Mouse (Mus musculus) heart, postnatal 36 days (tissue): ENCODE results near the gene Il18r1. TPM values are rescaled to one million over a fixed set of nuclear protein-coding genes. Genes with fewer than 3 reads are reported as not detected.

Source experiments
- DNase-seq, 2 experiments: peaks; one replicate each; pipeline ENCODE4 v3.0.0; 2021 to 2022
- intact Hi-C: fragments of 180-260 bp; cut with DNase I; formaldehyde crosslinking; loops from one replicate; pipeline ENCODE4 v1.15.1; 2025
- total RNA-seq, 2 experiments: library from RNA; stranded (reverse); gene quantifications; 2 replicates each; pipeline ENCODE4 v1.2.3; 2021

Gene Il18r1
- 1 to 10 TPM in 1 of 2 experiments, under 1 TPM in 1; 0.81 to 1.3 TPM for total RNA-seq

DNA sequence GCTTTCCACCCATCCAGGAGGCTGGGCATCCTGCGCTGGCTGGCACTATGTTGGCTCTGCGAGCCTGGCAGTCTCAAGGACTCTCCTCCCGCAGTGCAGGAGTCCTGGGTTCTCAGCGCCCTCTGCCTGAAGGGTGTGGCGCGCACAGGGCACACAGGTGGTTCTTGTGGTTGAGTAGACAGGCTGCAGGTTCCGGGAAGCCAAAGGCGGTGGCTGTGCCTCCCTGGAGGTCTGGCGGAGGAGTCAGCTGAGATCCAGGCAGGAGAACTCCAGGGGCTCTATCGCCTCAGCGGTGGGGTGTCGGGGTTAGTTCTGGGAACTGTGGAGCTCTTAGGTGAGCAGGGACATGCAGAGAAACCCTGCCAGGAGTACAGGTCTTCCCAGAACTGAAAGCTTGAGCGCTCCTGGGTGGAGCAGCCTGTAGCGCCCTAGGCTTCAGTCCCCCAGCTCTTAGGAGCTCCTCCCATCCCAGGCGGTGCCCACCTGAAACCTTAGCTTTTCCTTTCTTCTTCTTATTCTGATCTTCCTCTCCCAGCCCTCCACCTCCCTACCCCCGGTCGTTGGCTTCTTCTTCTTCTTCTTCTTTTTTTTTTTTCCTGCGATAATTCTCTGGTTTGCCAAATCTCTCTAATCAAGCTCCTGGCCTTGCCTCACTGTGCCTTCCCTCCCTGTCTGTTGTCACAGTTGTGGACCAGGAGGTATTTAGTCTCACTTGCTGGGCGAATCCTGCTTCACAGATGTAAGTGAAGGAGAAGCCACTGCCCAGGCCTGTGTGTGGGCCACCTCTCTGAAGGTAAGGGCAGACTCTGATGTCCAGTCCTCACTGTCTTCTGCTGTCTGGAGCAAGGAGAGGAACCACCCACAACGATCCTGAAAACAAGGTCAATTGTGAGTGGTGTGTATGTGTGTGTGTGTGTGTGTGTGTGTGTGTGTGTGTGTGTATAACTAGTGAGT lies at the start of gene Il18r1:
TSS of gene Il18r1 (plus strand) at position 76 of the 954 bp plus-strand sequence.
- no peak for DNase-seq
- intact Hi-C loops: no loop called here

DNA sequence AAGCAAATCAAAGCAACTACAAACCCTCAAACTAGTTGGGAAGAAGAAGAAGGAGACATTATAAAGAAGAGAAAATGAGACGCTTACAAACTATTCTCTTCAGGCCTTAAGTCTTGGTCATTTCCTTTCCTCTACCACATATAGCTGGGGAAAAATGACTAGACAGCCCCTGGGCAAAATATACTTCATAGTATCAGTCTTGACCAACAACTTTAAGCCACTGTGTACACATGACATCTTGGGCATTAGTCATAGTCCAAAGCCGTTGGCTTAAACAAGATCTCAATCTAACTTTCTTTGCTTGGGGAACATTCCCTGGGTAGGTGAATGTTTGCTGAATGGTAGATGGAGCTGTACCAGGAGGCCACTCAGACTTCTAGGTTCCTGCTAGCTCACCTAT lies 48.3 kb upstream of the Il18r1 start:
- no peak for DNase-seq
- intact Hi-C loops: no loop called here

GRCm38 (mm10) chr1:40418512-40418911 lies 46.8 kb upstream of the Il18r1 start:
- DNase-seq: no peak
- intact Hi-C loops: no loop called here

GRCm38 (mm10) chr1:40423892-40424291 lies 41.5 kb upstream of the Il18r1 start:
- intact Hi-C loops: no loop called here
- DNase-seq: no peak

DNA sequence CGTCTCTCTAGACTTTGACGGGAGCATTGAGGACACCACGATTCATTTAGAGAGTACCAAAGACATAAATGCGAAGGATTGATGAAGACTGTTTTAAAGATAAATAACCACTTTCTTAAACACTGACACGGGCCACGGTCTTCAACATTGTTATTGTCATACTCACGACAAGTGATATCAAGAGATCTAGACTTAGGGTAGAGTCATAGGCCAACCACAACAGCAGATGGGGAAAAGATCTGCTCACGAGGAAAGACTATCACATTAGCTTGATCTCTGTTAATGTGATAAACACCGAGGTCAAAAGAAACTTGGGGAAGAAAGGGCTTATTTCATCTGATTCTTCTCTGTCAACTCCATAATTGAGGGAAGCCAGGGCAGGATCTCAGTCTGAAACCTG lies 38.1 kb upstream of the Il18r1 start:
- intact Hi-C loops: no loop called here
- DNase-seq: no peak

DNA sequence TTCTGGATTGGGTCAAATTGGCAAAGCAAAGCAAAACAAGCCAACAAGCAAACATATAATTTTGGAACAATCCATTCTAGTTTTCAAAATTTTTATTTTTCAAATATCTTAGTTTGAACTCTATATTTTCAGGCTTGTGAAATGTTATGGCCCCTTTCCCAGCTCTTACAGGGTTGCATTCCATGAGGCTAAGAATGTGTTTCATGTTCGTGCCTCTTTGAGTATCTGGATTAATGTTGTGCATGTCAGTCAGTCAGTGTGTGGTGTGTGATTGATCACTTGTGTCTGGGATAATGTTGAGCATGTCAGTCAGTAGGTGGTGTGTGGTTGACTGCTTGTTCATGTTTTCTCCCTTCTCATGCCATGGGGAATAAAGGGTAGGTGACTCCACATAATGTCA lies 37.5 kb upstream of the Il18r1 start:
- no peak for DNase-seq
- intact Hi-C loops: no loop called here

GRCm38 (mm10) chr1:40428910-40429675 lies 36.3 kb upstream of the Il18r1 start, which contains the start of gene Il1rl1:
TSS of gene Il1rl1 (plus strand) at chr1:40429570.
- no peak for DNase-seq
- intact Hi-C loops: no loop called here

GRCm38 (mm10) chr1:40430143-40430834 lies 35.1 kb upstream of the Il18r1 start:
- intact Hi-C loops: no loop called here
- DNase-seq: no peak

GRCm38 (mm10) chr1:40432169-40432568 lies 33.2 kb upstream of the Il18r1 start:
- intact Hi-C loops: no loop called here
- DNase-seq: no peak

DNA sequence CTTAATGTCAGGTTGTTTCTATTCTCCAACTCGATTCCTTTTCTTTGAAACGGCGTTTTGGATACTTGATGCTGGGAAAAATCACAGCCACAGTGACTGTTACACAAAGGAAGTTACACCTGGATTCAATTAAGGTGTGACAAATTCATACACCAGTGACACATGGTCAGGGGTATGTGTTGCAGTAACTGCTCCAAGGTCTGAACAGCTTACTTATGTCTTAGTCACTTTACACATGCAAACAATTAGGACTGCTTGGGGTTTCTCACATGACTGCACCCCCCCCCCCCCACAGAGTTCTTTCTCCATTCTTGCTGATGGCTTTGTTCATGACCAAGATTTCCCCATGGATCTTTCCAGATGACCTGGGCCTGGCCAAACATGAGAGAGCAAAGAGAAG lies 29.4 kb upstream of the Il18r1 start:
- intact Hi-C loops: no loop called here
- no peak for DNase-seq

GRCm38 (mm10) chr1:40437340-40437739 lies 28.0 kb upstream of the Il18r1 start:
- intact Hi-C loops: no loop called here
- no peak for DNase-seq

DNA sequence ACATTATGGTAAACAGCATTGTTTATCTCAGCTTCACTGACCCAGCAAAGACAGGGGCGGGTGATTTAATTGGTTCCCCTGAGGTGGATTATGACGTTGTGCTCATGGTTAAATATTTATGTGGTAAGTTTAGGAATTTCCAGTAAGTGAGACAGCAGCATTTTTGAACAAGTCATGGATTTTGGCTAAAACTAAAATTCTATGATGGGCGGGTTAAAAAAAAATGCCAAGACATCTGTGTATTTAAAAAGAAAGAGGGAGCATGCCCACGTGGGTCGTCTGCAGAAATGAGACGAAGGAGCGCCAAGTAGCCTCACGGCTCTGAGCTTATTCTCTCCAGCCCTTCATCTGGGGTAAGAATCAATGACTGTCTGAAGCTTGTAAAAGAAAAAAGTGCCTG lies 25.8 kb upstream of the Il18r1 start:
- no peak for DNase-seq
- intact Hi-C loops: no loop called here

DNA sequence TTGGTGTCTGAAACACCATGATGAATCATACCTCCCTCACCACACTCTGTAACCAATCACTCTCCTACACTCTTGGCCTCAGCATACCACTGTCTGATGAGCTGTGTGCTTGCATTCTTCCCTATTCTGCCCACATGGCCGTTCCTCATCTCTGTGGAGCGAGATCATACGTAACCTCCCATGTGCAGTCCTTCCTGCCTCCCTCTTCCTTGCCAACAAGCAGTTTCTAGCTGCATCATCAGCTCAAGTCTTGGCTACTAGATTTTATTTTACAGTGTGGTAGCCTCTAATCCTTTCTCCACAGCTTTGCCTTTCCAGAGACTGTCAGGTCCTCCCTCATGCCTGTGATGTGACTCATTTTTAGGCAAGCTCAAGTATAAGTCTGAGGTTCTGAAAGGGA lies 20.6 kb upstream of the Il18r1 start:
- no peak for DNase-seq
- intact Hi-C loops: no loop called here

- intact Hi-C loops: no loop called here
- DNase-seq: no peak
Observed at GRCm38 (mm10) chr1:40467306-40467705, 2.0 kb downstream of the Il18r1 start.

GRCm38 (mm10) chr1:40468805-40469204 lies 3.5 kb downstream of the Il18r1 start:
- no peak for DNase-seq
- intact Hi-C loops: no loop called here

GRCm38 (mm10) chr1:40469900-40470299 lies 4.5 kb downstream of the Il18r1 start:
- DNase-seq: no peak
- intact Hi-C loops: no loop called here

- intact Hi-C loops: no loop called here
- DNase-seq: no peak
Observed at GRCm38 (mm10) chr1:40472401-40472800, 7.0 kb downstream of the Il18r1 start.

- intact Hi-C loops: no loop called here
Observed at GRCm38 (mm10) chr1:40473640-40474039, 8.3 kb downstream of the Il18r1 start.

DNA sequence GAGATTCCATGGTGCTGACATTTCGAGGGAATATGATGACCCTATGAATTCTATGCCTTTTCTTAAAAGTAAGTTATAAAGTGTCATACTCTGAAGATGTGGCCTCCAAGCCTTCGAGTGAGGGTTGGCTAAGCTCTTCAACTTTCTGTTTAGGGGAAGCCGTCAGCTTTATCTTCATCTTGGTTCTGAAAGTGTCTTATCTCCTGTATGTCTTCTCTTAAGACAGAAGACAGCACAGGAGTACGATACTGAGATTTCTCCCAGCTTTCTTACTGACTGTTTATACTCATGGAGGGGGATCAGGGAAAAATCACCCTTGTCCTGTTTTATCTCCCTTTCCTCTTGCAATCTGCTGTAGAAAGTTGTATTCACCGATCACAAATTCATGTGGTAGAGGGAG lies 9.0 kb downstream of the Il18r1 start:
- intact Hi-C loops: no loop called here
- DNase-seq: no peak

More at GRCm38 (mm10) chr1:40473640-40474039, 8.3 kb downstream of the Il18r1 start:
- DNase-seq: no peak

DNA sequence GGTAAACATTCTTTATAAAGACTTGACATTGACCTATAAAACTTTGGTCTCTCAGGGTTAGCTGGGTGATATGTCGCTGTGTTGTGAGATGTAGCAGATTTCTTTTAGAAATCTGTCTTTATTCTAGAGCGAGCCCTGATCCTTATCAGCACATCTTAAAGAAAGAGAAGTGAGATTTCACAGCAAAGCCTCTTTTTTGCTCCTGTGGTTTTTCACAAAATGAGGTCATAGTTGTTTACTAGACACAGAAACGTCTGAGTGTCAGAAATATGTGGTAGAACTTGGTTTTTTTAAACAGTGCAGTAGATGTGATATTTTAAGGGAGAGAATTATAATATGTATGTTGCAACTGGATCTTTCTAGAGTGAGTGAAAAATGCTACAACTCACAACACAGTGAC lies 10.3 kb downstream of the Il18r1 start:
- intact Hi-C loops: no loop called here
- DNase-seq: no peak

DNA sequence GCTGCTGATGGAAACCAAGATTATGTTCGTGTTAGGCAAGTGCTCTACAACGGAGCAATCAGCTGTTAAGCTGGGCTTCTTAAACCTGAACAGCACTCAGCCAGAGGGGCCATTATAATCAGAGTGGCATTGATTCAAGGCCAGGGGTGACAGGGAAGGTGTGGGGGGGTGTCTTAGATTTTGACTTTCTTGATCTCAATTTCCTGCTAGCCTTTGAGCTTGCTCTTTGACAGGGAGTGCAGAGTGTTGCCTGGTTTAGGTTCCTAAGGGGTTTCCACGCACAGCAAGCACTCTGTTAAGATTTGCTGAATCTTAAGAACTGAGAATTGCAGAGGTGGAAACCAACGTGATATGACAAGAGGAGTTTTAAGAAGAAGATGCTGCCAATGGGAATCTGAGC lies 11.4 kb downstream of the Il18r1 start:
- intact Hi-C loops: no loop called here
- DNase-seq: no peak
